Mouse (Mus musculus) small intestine, adult 2 months (tissue): ENCODE results near the gene Msx3.

Source experiments
- CTCF ChIP-seq: fragments of 200-500 bp; IDR thresholded peaks from 2 replicates; pipeline ENCODE4 v1.5.1; 2012; ENCODE audit warnings: low read depth, mild to moderate bottlenecking, control low read depth, inconsistent platforms, low read length, moderate library complexity, mixed read lengths; ENCODE audit not compliant: insufficient replicate concordance, insufficient read length; ENCODE audit errors: extremely low read depth
- POLR2A ChIP-seq: fragments of 200-500 bp; IDR thresholded peaks from 2 replicates; pipeline ENCODE4 v1.6.1; 2012; ENCODE audit warnings: low read depth, mild to moderate bottlenecking, control low read depth, inconsistent platforms, low read length, moderate library complexity

- TF ChIP-seq CTCF, result no peak
- no peak for TF ChIP-seq POLR2A
These were observed 50.1 kb downstream of the Msx3 start for GRCm38 (mm10) chr7:139998691-139999350.
